Mouse (Mus musculus) hindbrain, embryonic 13.5 days (tissue): ENCODE measurements at regions not wholly inside any gene's neighbourhood (a gene's known extent, or its start where the extent isn't known, plus 50 kb on each side); places are given as distances from the start of the nearest gene placed in this dataset.
"Not testable (repeated sequence)": the region's sequence is repeated elsewhere in the genome, so short reads cannot be mapped to it uniquely, and the experiment has no call there.

ENCODE experiments used
- ATAC-seq: fragments of 200-750 bp; cut with Nextera tagmentation; 2 replicates; pipeline ENCODE4 v1.8.0; 2017; ENCODE audit warnings: moderate TSS enrichment; ENCODE audit not compliant: low FRiP score
- H3K27ac ChIP-seq: fragments of 300-500 bp; sonication (generic); 2 replicates; pipeline ENCODE4 v1.5.1; 2015; ENCODE audit warnings: inconsistent platforms, mild to moderate bottlenecking, moderate library complexity
- H3K27me3 ChIP-seq: fragments of 300-500 bp; sonication (generic); 2 replicates; pipeline ENCODE4 v1.6.1; 2015; ENCODE audit warnings: mild to moderate bottlenecking, inconsistent platforms
- H3K36me3 ChIP-seq: fragments of 300-500 bp; sonication (generic); 2 replicates; pipeline ENCODE4 v1.6.1; 2015; ENCODE audit warnings: mild to moderate bottlenecking, inconsistent platforms
- H3K4me1 ChIP-seq: fragments of 300-500 bp; sonication (generic); replicated peaks from 2 replicates; pipeline ENCODE4 v1.6.1; 2015; ENCODE audit warnings: inconsistent platforms
- H3K4me2 ChIP-seq: fragments of 300-500 bp; sonication (generic); 2 replicates; pipeline ENCODE4 v1.6.1; 2015; ENCODE audit warnings: inconsistent platforms, mild to moderate bottlenecking, moderate library complexity
- H3K4me3 ChIP-seq: fragments of 300-500 bp; sonication (generic); 2 replicates; pipeline ENCODE4 v1.5.1; 2015; ENCODE audit warnings: mild to moderate bottlenecking, inconsistent platforms
- H3K9ac ChIP-seq: fragments of 300-500 bp; sonication (generic); 2 replicates; pipeline ENCODE4 v1.6.1; 2015; ENCODE audit warnings: mild to moderate bottlenecking, inconsistent platforms
- H3K9me3 ChIP-seq: fragments of 300-500 bp; sonication (generic); 2 replicates; pipeline ENCODE4 v1.6.1; 2016; ENCODE audit warnings: inconsistent platforms
- WGBS: fragments of 180-500 bp; shearing (Covaris S2); methylation state at CpG from one replicate; pipeline ENCODE4 v1.1.7; 2015; 5-methylcytosine and 5-hydroxymethylcytosine counted together

DNA sequence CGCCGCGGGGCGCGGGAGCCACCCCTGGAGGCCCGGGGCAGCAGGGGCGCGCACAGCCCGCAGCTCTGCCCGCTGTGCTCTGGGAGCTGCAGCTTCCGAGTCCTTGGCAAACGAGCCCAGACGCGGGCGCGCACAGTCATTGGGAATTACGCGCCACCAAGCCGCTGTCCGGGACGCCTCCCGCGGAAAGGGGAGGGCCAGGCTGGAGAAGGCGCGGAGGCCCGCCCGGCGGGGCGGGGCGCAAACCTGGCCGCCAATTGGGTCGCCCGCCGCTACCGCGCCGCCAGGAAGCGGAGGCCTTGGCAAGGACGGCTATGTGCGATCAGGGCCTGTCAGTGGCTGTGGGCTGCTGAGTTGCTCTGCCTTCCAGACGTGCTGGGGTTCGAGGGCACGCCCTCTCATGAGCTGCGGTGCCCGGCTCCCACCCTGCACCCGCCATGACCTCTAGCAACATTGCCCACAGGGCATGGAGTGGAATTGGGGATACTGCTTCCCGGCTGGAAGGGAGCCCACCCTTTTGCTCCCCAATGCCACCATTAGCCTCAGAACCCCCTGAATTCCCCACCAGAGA lies 739.1 kb upstream of the Ywhaq start:
- not testable (repeated sequence) for ATAC-seq, H3K9me3 ChIP-seq, H3K27me3 ChIP-seq, H3K4me1 ChIP-seq, H3K9ac ChIP-seq, H3K36me3 ChIP-seq, H3K27ac ChIP-seq
- Histone ChIP-seq H3K4me2 (peak overlapping the region; percentile 37; the same call in 1 of the 2 replicates), H3K4me3 (peak overlapping the region; percentile 21)
- 11% methylated on average over 13 of the region's 47 CpGs for WGBS

DNA sequence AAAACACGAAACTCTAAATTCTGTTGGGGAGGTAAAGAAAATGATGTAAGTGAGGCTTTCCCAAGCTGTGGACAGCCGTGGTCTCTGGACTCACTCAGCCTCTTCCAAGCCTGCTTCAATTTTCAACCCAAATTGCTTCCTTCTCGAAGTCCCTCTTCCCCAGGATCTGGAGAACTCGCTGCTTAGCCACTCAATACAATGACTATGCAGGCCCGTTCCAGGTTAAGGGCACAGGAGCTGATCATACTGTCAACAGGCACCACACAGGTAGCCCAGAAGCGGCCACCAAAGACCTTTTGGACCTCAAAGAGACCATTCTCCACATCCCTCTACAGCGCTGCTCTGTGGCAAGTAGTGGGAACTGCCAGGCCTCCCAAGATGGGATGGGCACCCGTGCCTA lies 737.9 kb upstream of the Ywhaq start:
- H3K4me1 ChIP-seq, H3K9me3 ChIP-seq, H3K27me3 ChIP-seq, H3K4me3 ChIP-seq, H3K27ac ChIP-seq, H3K36me3 ChIP-seq, H3K9ac ChIP-seq, ATAC-seq, H3K4me2 ChIP-seq: not testable (repeated sequence)
- WGBS = 83% methylated on average over 4 of the region's 8 CpGs
